Mouse (Mus musculus) C2C12 (cell line): ENCODE measurements at regions not wholly inside any gene's neighbourhood (a gene's known extent, or its start where the extent isn't known, plus 50 kb on each side); places are given as distances from the start of the nearest gene placed in this dataset.

Experiments
- CEBPB ChIP-seq: IDR thresholded peaks from one replicate; pipeline ENCODE4 v1.6.1; 2011; ENCODE audit warnings: low read depth, mild to moderate bottlenecking, control low read depth, moderate library complexity
- CTCF ChIP-seq: IDR thresholded peaks from one replicate; pipeline ENCODE4 v1.5.1; 2011; ENCODE audit not compliant: control insufficient read depth, insufficient read depth, insufficient read length
- MAX ChIP-seq: IDR thresholded peaks from one replicate; pipeline ENCODE4 v1.6.1; 2011; ENCODE audit warnings: mild to moderate bottlenecking, control low read depth
- MYOD1 ChIP-seq: IDR thresholded peaks from one replicate; pipeline ENCODE4 v1.6.1; 2011; ENCODE audit warnings: low read depth; ENCODE audit not compliant: control insufficient read depth, insufficient read length
- MYOG ChIP-seq: IDR thresholded peaks from one replicate; pipeline ENCODE4 v1.6.1; 2011; ENCODE audit not compliant: control insufficient read depth, insufficient read length; ENCODE audit errors: extremely low read depth
- USF1 ChIP-seq: IDR thresholded peaks from one replicate; pipeline ENCODE4 v1.6.1; 2011; ENCODE audit warnings: low read depth, mild to moderate bottlenecking, control low read depth, moderate library complexity

DNA sequence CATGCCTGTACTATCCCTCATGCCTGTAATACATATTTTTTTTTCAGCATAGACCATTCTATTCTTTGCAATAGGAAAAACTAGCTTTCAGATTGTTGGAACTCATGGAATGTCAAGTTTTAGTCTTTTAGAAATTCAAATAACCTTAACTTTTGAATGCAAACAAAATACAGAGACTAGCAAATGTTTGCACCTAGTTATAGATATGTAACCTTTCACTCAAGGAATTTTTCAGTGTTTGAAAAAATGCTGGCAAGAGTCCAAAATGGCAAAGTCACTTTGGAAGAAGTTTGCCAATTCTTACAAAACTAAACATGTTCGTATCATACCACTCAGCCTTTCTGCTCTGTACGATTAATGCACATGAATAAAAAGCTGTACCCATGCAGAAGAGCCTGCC, 409.6 kb downstream of the Klf5 start:
- TF ChIP-seq CTCF: no peak
- TF ChIP-seq MAX: no peak
- no peak for TF ChIP-seq USF1
- no peak for TF ChIP-seq CEBPB
- TF ChIP-seq MYOD1: no peak
- no peak for TF ChIP-seq MYOG
